Mouse (Mus musculus) 3134 (cell line): Measurements from ENCODE around the gene Ntrk2.

Experiments used
- DNase-seq: peaks from one replicate; pipeline ENCODE4 v3.0.0-alpha.2; 2011; ENCODE audit warnings: low spot score; ENCODE audit not compliant: insufficient read length; ENCODE audit errors: extremely low read depth

Gene Ntrk2

GRCm38 (mm10) chr13:59181188-59181947 lies 375.0 kb downstream of the Ntrk2 start:
- DNase-seq, result no peak

DNA sequence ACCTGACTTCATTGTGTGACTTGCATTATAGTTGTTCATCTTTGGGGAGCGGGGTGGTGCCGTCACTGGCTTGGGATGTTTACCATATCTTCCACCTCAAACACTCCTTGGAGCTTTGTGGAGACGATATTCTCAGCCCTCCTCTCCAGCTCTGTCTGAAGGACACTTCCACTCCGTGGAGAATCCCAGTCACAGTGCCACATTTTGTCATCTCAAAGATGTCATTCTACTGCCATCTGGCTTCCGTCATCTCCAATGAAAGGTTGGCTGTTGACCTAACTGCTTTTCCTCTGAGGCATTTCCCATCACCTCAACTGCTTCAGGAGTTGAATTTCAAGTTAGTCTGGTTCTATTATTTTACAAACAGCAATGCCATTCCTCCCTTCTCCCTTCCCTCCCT lies 376.3 kb downstream of the Ntrk2 start:
- DNase-seq, result no peak
